Mouse (Mus musculus): ENCODE data around the gene Uhrf1bp1l. TPM values are rescaled to one million over a fixed set of nuclear protein-coding genes. Genes with fewer than 3 reads are reported as not detected.

Uhrf1bp1l gene
- polyA plus RNA-seq, 1 experiment from 2014 or later = 28.5 TPM

- H3K9me3 ChIP-seq (replicated peaks) = no peaks in the 10 kb centered on the region
- H3K36me3 ChIP-seq = peaks cover 46% of the 10 kb centered on the region
- no peak overlapping the region for H3K27ac ChIP-seq (replicated peaks)
- peaks cover 8% of the 10 kb centered on the region for H3K4me1 ChIP-seq
- H3K27me3 ChIP-seq (ENCODE audit: low read depth, poor library complexity, severe bottlenecking) = no peaks in the 10 kb centered on the region
- no peak for DNase-seq (ENCODE audit: low spot score)
- WGBS = 96% methylated on average over 4 of the region's 4 CpGs
- no peak overlapping the region for H3K4me3 ChIP-seq
Observed at GRCm38 (mm10) chr10:89819146-89819545, 74.4 kb downstream of the Uhrf1bp1l start.

- Histone ChIP-seq H3K27ac (replicated peaks) (no peak overlapping the region), H3K4me1 (peaks cover 12% of the 10 kb centered on the region), H3K27me3 (ENCODE audit: low read depth, poor library complexity, severe bottlenecking) (no peaks in the 10 kb centered on the region), H3K4me3 (no peak overlapping the region), H3K36me3 (0 out of 2 replicates have a peak, but pooled peaks cover 6% of the 10 kb centered on the region), H3K9me3 (replicated peaks) (no peaks in the 10 kb centered on the region)
- DNase-seq (ENCODE audit: low spot score) = peak; percentile 26
- WGBS = 35% methylated on average over 2 of the region's 2 CpGs
Observed at GRCm38 (mm10) chr10:89823906-89824305, 79.1 kb downstream of the Uhrf1bp1l start.

GRCm38 (mm10) chr10:89826896-89827295 lies 82.1 kb downstream of the Uhrf1bp1l start:
- peaks cover 12% of the 10 kb centered on the region for H3K4me1 ChIP-seq
- H3K27ac ChIP-seq (replicated peaks) = no peak overlapping the region
- DNase-seq (ENCODE audit: low spot score) = no peak
- whole genome bisulfite sequencing = 68% methylated on average over 3 of the region's 3 CpGs
- no peaks in the 10 kb centered on the region for H3K27me3 ChIP-seq (ENCODE audit: low read depth, poor library complexity, severe bottlenecking)
- no peaks in the 10 kb centered on the region for H3K36me3 ChIP-seq
- no peak overlapping the region for H3K4me3 ChIP-seq
- H3K9me3 ChIP-seq (replicated peaks) = no peaks in the 10 kb centered on the region

- no peak for DNase-seq (ENCODE audit: low spot score)
- Histone ChIP-seq H3K27ac (replicated peaks) (no peak overlapping the region), H3K4me3 (no peak overlapping the region), H3K9me3 (replicated peaks) (no peaks in the 10 kb centered on the region), H3K27me3 (ENCODE audit: low read depth, poor library complexity, severe bottlenecking) (no peaks in the 10 kb centered on the region), H3K4me1 (peaks cover 10% of the 10 kb centered on the region), H3K36me3 (no peaks in the 10 kb centered on the region)
- 85% methylated on average over 4 of the region's 4 CpGs for WGBS
Observed at GRCm38 (mm10) chr10:89832334-89832733, 87.5 kb downstream of the Uhrf1bp1l start.

- Histone ChIP-seq H3K27ac (replicated peaks) (no peak overlapping the region), H3K4me1 (peaks cover 10% of the 10 kb centered on the region), H3K4me3 (no peak overlapping the region), H3K27me3 (ENCODE audit: low read depth, poor library complexity, severe bottlenecking) (no peaks in the 10 kb centered on the region), H3K36me3 (no peaks in the 10 kb centered on the region), H3K9me3 (replicated peaks) (no peaks in the 10 kb centered on the region)
- no peak for DNase-seq (ENCODE audit: low spot score)
- WGBS = 86% methylated on average over 10 of the region's 10 CpGs
Observed at GRCm38 (mm10) chr10:89833166-89833565, 88.4 kb downstream of the Uhrf1bp1l start.

- no peak for DNase-seq (ENCODE audit: low spot score)
- Histone ChIP-seq H3K36me3 (no peaks in the 10 kb centered on the region), H3K27me3 (ENCODE audit: low read depth, poor library complexity, severe bottlenecking) (no peaks in the 10 kb centered on the region), H3K4me1 (peaks cover 10% of the 10 kb centered on the region), H3K9me3 (replicated peaks) (no peaks in the 10 kb centered on the region), H3K4me3 (no peak overlapping the region), H3K27ac (replicated peaks) (no peak overlapping the region)
- 50% methylated on average over 3 of the region's 3 CpGs for WGBS
Observed at GRCm38 (mm10) chr10:89837476-89837875, 92.7 kb downstream of the Uhrf1bp1l start.

GRCm38 (mm10) chr10:89838834-89839233 lies 94.0 kb downstream of the Uhrf1bp1l start:
- H3K27me3 ChIP-seq (ENCODE audit: low read depth, poor library complexity, severe bottlenecking) = no peaks in the 10 kb centered on the region
- peaks cover 10% of the 10 kb centered on the region for H3K4me1 ChIP-seq
- H3K4me3 ChIP-seq = no peak overlapping the region
- H3K9me3 ChIP-seq (replicated peaks) = no peaks in the 10 kb centered on the region
- H3K27ac ChIP-seq (replicated peaks) = no peak overlapping the region
- DNase-seq (ENCODE audit: low spot score) = no peak
- no peaks in the 10 kb centered on the region for H3K36me3 ChIP-seq
- WGBS = 90% methylated on average over 3 of the region's 3 CpGs

- no peaks in the 10 kb centered on the region for H3K27me3 ChIP-seq (ENCODE audit: low read depth, poor library complexity, severe bottlenecking)
- WGBS = 93% methylated on average over 6 of the region's 6 CpGs
- H3K4me1 ChIP-seq = no peaks in the 10 kb centered on the region
- H3K27ac ChIP-seq (replicated peaks) = no peak overlapping the region
- no peak for DNase-seq (ENCODE audit: low spot score)
- no peak overlapping the region for H3K4me3 ChIP-seq
- H3K36me3 ChIP-seq = no peaks in the 10 kb centered on the region
- no peaks in the 10 kb centered on the region for H3K9me3 ChIP-seq (replicated peaks)
Observed at GRCm38 (mm10) chr10:89850951-89851350, 106.2 kb downstream of the Uhrf1bp1l start.

GRCm38 (mm10) chr10:89855251-89855875 lies 110.6 kb downstream of the Uhrf1bp1l start:
- WGBS = 83% methylated on average over 5 of the region's 5 CpGs
- DNase-seq (ENCODE audit: low spot score) = no peak
- Histone ChIP-seq H3K36me3 (no peaks in the 10 kb centered on the region), H3K9me3 (replicated peaks) (no peaks in the 10 kb centered on the region), H3K4me3 (no peak overlapping the region), H3K27me3 (ENCODE audit: low read depth, poor library complexity, severe bottlenecking) (no peaks in the 10 kb centered on the region), H3K27ac (replicated peaks) (no peak overlapping the region), H3K4me1 (no peaks in the 10 kb centered on the region)

GRCm38 (mm10) chr10:89856286-89856685 lies 111.5 kb downstream of the Uhrf1bp1l start:
- Histone ChIP-seq H3K4me3 (no peak overlapping the region), H3K36me3 (no peaks in the 10 kb centered on the region), H3K27me3 (ENCODE audit: low read depth, poor library complexity, severe bottlenecking) (no peaks in the 10 kb centered on the region), H3K9me3 (replicated peaks) (no peaks in the 10 kb centered on the region), H3K4me1 (no peaks in the 10 kb centered on the region), H3K27ac (replicated peaks) (no peak overlapping the region)
- 93% methylated on average over 7 of the region's 7 CpGs for WGBS
- DNase-seq (ENCODE audit: low spot score) = no peak

GRCm38 (mm10) chr10:89868211-89868610 lies 123.4 kb downstream of the Uhrf1bp1l start:
- Histone ChIP-seq H3K36me3 (no peaks in the 10 kb centered on the region), H3K4me1 (peaks cover 6% of the 10 kb centered on the region), H3K4me3 (no peak overlapping the region), H3K27me3 (ENCODE audit: low read depth, poor library complexity, severe bottlenecking) (peaks cover 15% of the 10 kb centered on the region), H3K27ac (replicated peaks) (no peak overlapping the region), H3K9me3 (replicated peaks) (no peaks in the 10 kb centered on the region)
- 90% methylated on average over 4 of the region's 4 CpGs for WGBS
- DNase-seq (ENCODE audit: low spot score) = no peak

- Histone ChIP-seq H3K36me3 (no peaks in the 10 kb centered on the region), H3K9me3 (replicated peaks) (no peaks in the 10 kb centered on the region), H3K4me3 (no peak overlapping the region), H3K27ac (replicated peaks) (no peak overlapping the region), H3K4me1 (peaks cover 13% of the 10 kb centered on the region), H3K27me3 (ENCODE audit: low read depth, poor library complexity, severe bottlenecking) (peaks cover 21% of the 10 kb centered on the region)
- WGBS = 79% methylated on average over 3 of the region's 3 CpGs
- DNase-seq (ENCODE audit: low spot score) = no peak
Observed at GRCm38 (mm10) chr10:89868836-89869235, 124.0 kb downstream of the Uhrf1bp1l start.
